Mouse (Mus musculus) liver, embryonic 14.5 days (tissue): ENCODE results near the gene Rhbdd1.

Experiments used
- CTCF ChIP-seq: IDR thresholded peaks from 2 replicates; pipeline ENCODE4 v1.5.1; 2016; ENCODE audit warnings: antibody characterized with exemption, low read depth, control low read depth
- EP300 ChIP-seq: IDR thresholded peaks from 2 replicates; pipeline ENCODE4 v1.6.1; 2016; ENCODE audit warnings: antibody characterized with exemption, low read depth

DNA sequence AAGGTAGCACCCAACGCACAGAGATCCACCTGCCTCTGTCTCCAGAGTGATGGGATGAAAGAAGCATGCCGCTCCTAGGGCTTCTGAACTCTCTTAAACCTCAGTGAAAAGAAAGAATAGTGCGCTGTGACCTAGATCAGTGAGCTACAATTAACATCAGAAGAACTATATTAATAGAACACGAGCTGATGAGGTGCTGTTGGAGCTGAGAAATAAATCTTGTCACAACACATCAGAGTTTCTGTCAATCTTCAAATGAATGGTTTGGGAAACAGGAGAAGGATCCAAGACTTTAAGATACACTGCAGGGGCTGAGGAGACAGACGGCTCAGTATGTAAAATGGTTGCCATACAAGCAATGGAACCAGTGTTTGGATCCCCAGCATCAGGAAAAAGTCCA is 44.0 kb upstream of the Rhbdd1 start:
- TF ChIP-seq CTCF (no peak), EP300 (no peak)
